Mouse (Mus musculus) hematopoietic stem cell, adult 5-6 weeks (primary cell): ENCODE measurements around the gene Gm5150. TPM values are rescaled to one million over a fixed set of nuclear protein-coding genes. Genes with fewer than 3 reads are reported as not detected.
"Not testable (repeated sequence)": the region's sequence is repeated elsewhere in the genome, so short reads cannot be mapped to it uniquely, and the experiment has no call there.

Experiments used
- ATAC-seq, 2 experiments: fragments of 125-278 bp in 1 of 2; replicated peaks in 1 of 2; 2 replicates each; pipeline ENCODE4 v1.8.0; 2016 to 2017; ENCODE audit warnings: inconsistent platforms in 2 of 2, mild to moderate bottlenecking in 2 of 2, moderate number of reproducible peaks in 2 of 2, low read depth in 1 of 2, moderate TSS enrichment in 1 of 2; ENCODE audit not compliant: low FRiP score in 2 of 2, poor library complexity in 2 of 2, severe bottlenecking in 2 of 2, insufficient read depth in 1 of 2, low TSS enrichment in 1 of 2
- total RNA-seq: library from RNA; stranded (forward); fragments of 172-1452, 232-1000 nt; gene quantifications from 2 replicates; pipeline ENCODE4 v1.2.3, GENCODE M21; 2017

The Gm5150 gene
- not detected in 2 replicates for total RNA-seq

- ATAC-seq = peak in 1 of 2 experiments; percentile 57; a peak in 1 of 4 replicates
Measured at GRCm38 (mm10) chr3:16006215-16006614, at the start of gene Gm5150. Gene Gm5150, minus strand, starts transcription at chr3:16006437.

GRCm38 (mm10) chr3:16051736-16052135, 45.5 kb upstream of the Gm5150 start:
- ATAC-seq = not testable (repeated sequence)

GRCm38 (mm10) chr3:16047288-16047687, 41.1 kb upstream of the Gm5150 start:
- 0 out of 4 replicates have a peak, but pooled peaks of 1 of the 2 experiments have one; percentile 54 for ATAC-seq

GRCm38 (mm10) chr3:16043315-16043714, 37.1 kb upstream of the Gm5150 start:
- ATAC-seq = peak; percentile 74 to 89

- ATAC-seq = peak; percentile 53 to 58; a peak in 3 of 4 replicates
Measured at GRCm38 (mm10) chr3:16024988-16025387, 18.8 kb upstream of the Gm5150 start.

- peak; percentile 46 to 78; a peak in 2 of 4 replicates for ATAC-seq
Measured at GRCm38 (mm10) chr3:16022214-16022613, 16.0 kb upstream of the Gm5150 start.

- ATAC-seq = not testable (repeated sequence)
Measured at GRCm38 (mm10) chr3:16014456-16014855, 8.2 kb upstream of the Gm5150 start.

GRCm38 (mm10) chr3:16007827-16008226, 1.6 kb upstream of the Gm5150 start:
- ATAC-seq = peak in 1 of 2 experiments; percentile 94; a peak in 2 of 4 replicates

- no peak for ATAC-seq
Measured at GRCm38 (mm10) chr3:16003890-16004633, 2.2 kb downstream of the Gm5150 start.

- not testable (repeated sequence) for ATAC-seq
Measured at GRCm38 (mm10) chr3:15999479-15999878, 6.8 kb downstream of the Gm5150 start.

- ATAC-seq = no peak
Measured at GRCm38 (mm10) chr3:15982216-15982615, 24.0 kb downstream of the Gm5150 start.

- ATAC-seq = no peak
Measured at GRCm38 (mm10) chr3:15956921-15957320, 49.3 kb downstream of the Gm5150 start.

Other genes with a start within 250 kb of the Gm5150 start
- gene Sirpb1c, start 157.9 kb downstream of the Gm5150 start, total RNA-seq = 4.2 TPM in 1 of 2 replicates, not detected in the other